Mouse (Mus musculus): ENCODE results near the gene Nrxn2. TPM values are rescaled to one million over a fixed set of nuclear protein-coding genes. Genes with fewer than 3 reads are reported as not detected.

Nrxn2 gene
- polyA plus RNA-seq, 1 experiment from 2014 or later = 5.0 TPM

DNA sequence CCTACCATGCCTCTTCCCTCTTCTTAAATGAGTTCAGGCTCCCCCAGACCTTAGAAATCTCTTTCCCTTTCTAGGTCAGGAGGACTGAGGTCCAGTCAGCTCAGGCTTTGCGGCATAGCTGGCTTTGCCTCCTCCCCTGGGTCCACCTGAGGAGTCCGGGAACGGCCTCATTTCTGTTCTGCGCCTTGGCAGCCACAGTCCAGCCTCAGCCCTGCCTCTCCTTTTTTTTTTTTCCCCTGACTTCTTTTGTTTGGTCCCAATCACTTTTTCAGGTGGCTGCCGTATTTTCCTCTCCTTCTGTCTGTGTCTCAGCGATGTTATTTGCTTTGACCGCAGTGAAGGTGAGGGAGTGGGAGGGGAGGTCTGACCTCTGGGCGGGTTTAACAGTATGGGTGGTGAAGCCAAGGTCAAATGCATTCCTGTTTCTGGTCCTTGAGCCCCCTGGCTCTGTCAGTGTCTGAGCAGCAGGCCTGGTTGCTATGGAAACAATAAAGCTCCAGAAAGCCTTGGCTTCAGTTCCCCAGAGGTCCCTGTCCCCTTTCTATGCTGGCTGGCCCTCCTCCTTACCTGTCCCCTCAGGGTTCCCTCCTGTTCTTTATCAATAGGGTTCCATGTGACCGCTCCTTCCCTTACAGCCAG is 34.3 kb downstream of the Nrxn2 start:
- WGBS = 60% methylated on average over 9 of the region's 9 CpGs
- Histone ChIP-seq H3K4me2 (ENCODE audit: low read depth, low read length) (no peak overlapping the region), H3K9ac (replicated peaks; ENCODE audit: low read length) (no peak overlapping the region), H3K4me1 (ENCODE audit: control insufficient read depth, insufficient read depth, low read length) (no peaks in the 10 kb centered on the region), H3K4me3 (ENCODE audit: low read depth, low read length) (no peak overlapping the region), H3K27me3 (ENCODE audit: control insufficient read depth, insufficient read depth, low read length) (no peaks in the 10 kb centered on the region), H3K36me3 (replicated peaks; ENCODE audit: control insufficient read depth, insufficient read depth, low read depth, low read length) (no peaks in the 10 kb centered on the region), H3K27ac (replicated peaks; ENCODE audit: low read depth, low read length) (no peak overlapping the region), H3K9me3 (replicated peaks; ENCODE audit: control insufficient read depth, low read length) (no peaks in the 10 kb centered on the region)
- ATAC-seq (replicated peaks; ENCODE audit: insufficient number of reproducible peaks, low FRiP score, low TSS enrichment, low read depth) (no peak), DNase-seq (ENCODE audit: low spot score) (no peak)

DNA sequence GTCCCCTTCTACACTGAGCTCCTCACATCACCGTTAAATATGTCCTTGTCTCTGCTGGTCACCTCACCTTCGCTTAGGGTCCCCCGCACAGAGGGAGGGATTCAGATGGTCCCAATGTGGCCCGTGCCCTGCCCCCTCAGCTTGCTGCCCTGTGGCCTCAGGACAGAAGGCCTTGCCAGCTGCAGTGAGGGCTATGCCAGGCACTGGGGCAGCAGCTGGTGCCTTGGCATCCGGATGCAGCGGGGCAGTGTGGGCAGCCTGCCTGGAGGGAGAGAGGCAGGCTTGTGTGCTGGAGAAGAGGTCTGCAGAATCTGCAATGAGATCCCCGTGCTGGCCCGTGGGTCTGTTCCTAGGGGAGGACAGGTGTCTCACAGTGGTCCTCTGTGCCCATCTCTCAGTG is 34.8 kb downstream of the Nrxn2 start:
- Histone ChIP-seq H3K36me3 (replicated peaks; ENCODE audit: control insufficient read depth, insufficient read depth, low read depth, low read length) (no peaks in the 10 kb centered on the region), H3K4me3 (ENCODE audit: low read depth, low read length) (no peak overlapping the region), H3K4me2 (ENCODE audit: low read depth, low read length) (no peak overlapping the region), H3K27ac (replicated peaks; ENCODE audit: low read depth, low read length) (no peak overlapping the region), H3K9ac (replicated peaks; ENCODE audit: low read length) (no peak overlapping the region), H3K9me3 (replicated peaks; ENCODE audit: control insufficient read depth, low read length) (no peaks in the 10 kb centered on the region), H3K27me3 (ENCODE audit: control insufficient read depth, insufficient read depth, low read length) (no peaks in the 10 kb centered on the region), H3K4me1 (ENCODE audit: control insufficient read depth, insufficient read depth, low read length) (no peaks in the 10 kb centered on the region)
- no peak for ATAC-seq (replicated peaks; ENCODE audit: insufficient number of reproducible peaks, low FRiP score, low TSS enrichment, low read depth)
- DNase-seq (ENCODE audit: low spot score) = no peak
- 80% methylated on average over 8 of the region's 8 CpGs for WGBS

DNA sequence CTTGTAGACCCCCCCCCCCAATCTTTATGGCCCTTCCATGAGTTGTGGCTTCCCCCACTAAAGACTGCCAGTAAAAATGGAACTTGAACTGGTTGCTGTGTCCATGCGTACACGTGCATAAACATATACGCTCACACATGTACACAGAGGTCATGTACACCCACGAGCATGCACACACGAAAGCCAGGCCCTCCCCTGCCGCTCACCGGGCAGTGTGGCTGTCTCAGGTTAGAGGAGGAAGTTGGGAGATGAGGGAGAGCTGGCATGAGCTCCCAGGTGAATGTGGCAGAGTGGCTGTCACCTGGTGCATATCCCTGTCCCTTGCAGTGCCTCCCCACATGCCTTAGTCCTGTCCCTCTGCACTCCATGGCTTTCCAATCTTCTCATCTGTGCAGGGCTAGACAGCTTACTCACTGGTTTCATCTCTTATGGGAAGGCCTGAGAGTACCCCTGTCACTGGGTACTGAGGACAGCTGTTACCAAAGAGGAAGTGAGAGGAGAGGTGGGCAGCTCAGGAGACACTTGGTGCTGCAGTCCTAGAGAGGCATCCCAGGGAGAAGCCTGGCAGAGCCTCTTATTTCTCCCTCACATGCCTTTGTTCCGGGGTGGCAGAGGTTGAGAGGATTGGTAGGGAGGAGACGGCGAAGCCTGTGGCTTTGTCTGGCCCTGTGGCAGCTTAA is 35.6 kb downstream of the Nrxn2 start:
- ATAC-seq (replicated peaks; ENCODE audit: insufficient number of reproducible peaks, low FRiP score, low TSS enrichment, low read depth) (no peak), DNase-seq (ENCODE audit: low spot score) (no peak)
- H3K36me3 ChIP-seq (replicated peaks; ENCODE audit: control insufficient read depth, insufficient read depth, low read depth, low read length) = no peaks in the 10 kb centered on the region
- no peak overlapping the region for H3K4me3 ChIP-seq (ENCODE audit: low read depth, low read length)
- H3K4me1 ChIP-seq (ENCODE audit: control insufficient read depth, insufficient read depth, low read length) = no peaks in the 10 kb centered on the region
- 69% methylated on average over 10 of the region's 10 CpGs for WGBS
- H3K4me2 ChIP-seq (ENCODE audit: low read depth, low read length) = no peak overlapping the region
- no peaks in the 10 kb centered on the region for H3K9me3 ChIP-seq (replicated peaks; ENCODE audit: control insufficient read depth, low read length)
- no peak overlapping the region for H3K9ac ChIP-seq (replicated peaks; ENCODE audit: low read length)
- H3K27me3 ChIP-seq (ENCODE audit: control insufficient read depth, insufficient read depth, low read length) = no peaks in the 10 kb centered on the region
- H3K27ac ChIP-seq (replicated peaks; ENCODE audit: low read depth, low read length) = no peak overlapping the region

- H3K4me3 ChIP-seq (ENCODE audit: low read depth, low read length) = no peak overlapping the region
- H3K27ac ChIP-seq (replicated peaks; ENCODE audit: low read depth, low read length) = no peak overlapping the region
- H3K27me3 ChIP-seq (ENCODE audit: control insufficient read depth, insufficient read depth, low read length) = no peaks in the 10 kb centered on the region
- no peaks in the 10 kb centered on the region for H3K9me3 ChIP-seq (replicated peaks; ENCODE audit: control insufficient read depth, low read length)
- DNase-seq (ENCODE audit: low spot score) = no peak
- 88% methylated on average over 6 of the region's 6 CpGs for WGBS
- ATAC-seq (replicated peaks; ENCODE audit: insufficient number of reproducible peaks, low FRiP score, low TSS enrichment, low read depth) = no peak
- H3K36me3 ChIP-seq (replicated peaks; ENCODE audit: control insufficient read depth, insufficient read depth, low read depth, low read length) = no peaks in the 10 kb centered on the region
- no peak overlapping the region for H3K4me2 ChIP-seq (ENCODE audit: low read depth, low read length)
- H3K9ac ChIP-seq (replicated peaks; ENCODE audit: low read length) = no peak overlapping the region
- H3K4me1 ChIP-seq (ENCODE audit: control insufficient read depth, insufficient read depth, low read length) = no peaks in the 10 kb centered on the region
Measured at GRCm38 (mm10) chr19:6459504-6459903, 41.0 kb downstream of the Nrxn2 start.

GRCm38 (mm10) chr19:6462841-6463240 is 44.3 kb downstream of the Nrxn2 start:
- Histone ChIP-seq H3K27ac (replicated peaks; ENCODE audit: low read depth, low read length) (no peak overlapping the region), H3K4me3 (ENCODE audit: low read depth, low read length) (no peak overlapping the region), H3K9ac (replicated peaks; ENCODE audit: low read length) (no peak overlapping the region), H3K4me2 (ENCODE audit: low read depth, low read length) (no peak overlapping the region), H3K36me3 (replicated peaks; ENCODE audit: control insufficient read depth, insufficient read depth, low read depth, low read length) (no peaks in the 10 kb centered on the region), H3K4me1 (ENCODE audit: control insufficient read depth, insufficient read depth, low read length) (peaks cover 4% of the 10 kb centered on the region), H3K27me3 (ENCODE audit: control insufficient read depth, insufficient read depth, low read length) (no peaks in the 10 kb centered on the region), H3K9me3 (replicated peaks; ENCODE audit: control insufficient read depth, low read length) (no peaks in the 10 kb centered on the region)
- DNase-seq (ENCODE audit: low spot score) = no peak
- 49% methylated on average over 6 of the region's 6 CpGs for WGBS
- no peak for ATAC-seq (replicated peaks; ENCODE audit: insufficient number of reproducible peaks, low FRiP score, low TSS enrichment, low read depth)

GRCm38 (mm10) chr19:6464306-6465071 is 46.0 kb downstream of the Nrxn2 start:
- Histone ChIP-seq H3K9ac (replicated peaks; ENCODE audit: low read length) (no peak overlapping the region), H3K9me3 (replicated peaks; ENCODE audit: control insufficient read depth, low read length) (no peaks in the 10 kb centered on the region), H3K4me2 (ENCODE audit: low read depth, low read length) (no peak overlapping the region), H3K4me1 (ENCODE audit: control insufficient read depth, insufficient read depth, low read length) (peaks cover 4% of the 10 kb centered on the region), H3K4me3 (ENCODE audit: low read depth, low read length) (no peak overlapping the region), H3K27ac (replicated peaks; ENCODE audit: low read depth, low read length) (no peak overlapping the region), H3K27me3 (ENCODE audit: control insufficient read depth, insufficient read depth, low read length) (no peaks in the 10 kb centered on the region), H3K36me3 (replicated peaks; ENCODE audit: control insufficient read depth, insufficient read depth, low read depth, low read length) (no peaks in the 10 kb centered on the region)
- WGBS = 48% methylated on average over 10 of the region's 10 CpGs
- DNase-seq (ENCODE audit: low spot score) (no peak), ATAC-seq (replicated peaks; ENCODE audit: insufficient number of reproducible peaks, low FRiP score, low TSS enrichment, low read depth) (no peak; the same call in 1 of the 2 replicates)

- DNase-seq (ENCODE audit: low spot score) = no peak
- WGBS = 24% methylated on average over 5 of the region's 5 CpGs
- Histone ChIP-seq H3K9ac (replicated peaks; ENCODE audit: low read length) (no peak overlapping the region), H3K27me3 (ENCODE audit: control insufficient read depth, insufficient read depth, low read length) (no peaks in the 10 kb centered on the region), H3K4me1 (ENCODE audit: control insufficient read depth, insufficient read depth, low read length) (peaks cover 4% of the 10 kb centered on the region), H3K9me3 (replicated peaks; ENCODE audit: control insufficient read depth, low read length) (no peaks in the 10 kb centered on the region), H3K4me3 (ENCODE audit: low read depth, low read length) (no peak overlapping the region), H3K4me2 (ENCODE audit: low read depth, low read length) (no peak overlapping the region), H3K36me3 (replicated peaks; ENCODE audit: control insufficient read depth, insufficient read depth, low read depth, low read length) (no peaks in the 10 kb centered on the region), H3K27ac (replicated peaks; ENCODE audit: low read depth, low read length) (no peak overlapping the region)
- ATAC-seq (replicated peaks; ENCODE audit: insufficient number of reproducible peaks, low FRiP score, low TSS enrichment, low read depth) = peak; percentile 41; the same call in 1 of the 2 replicates
Measured at GRCm38 (mm10) chr19:6465090-6465489, 46.6 kb downstream of the Nrxn2 start.

DNA sequence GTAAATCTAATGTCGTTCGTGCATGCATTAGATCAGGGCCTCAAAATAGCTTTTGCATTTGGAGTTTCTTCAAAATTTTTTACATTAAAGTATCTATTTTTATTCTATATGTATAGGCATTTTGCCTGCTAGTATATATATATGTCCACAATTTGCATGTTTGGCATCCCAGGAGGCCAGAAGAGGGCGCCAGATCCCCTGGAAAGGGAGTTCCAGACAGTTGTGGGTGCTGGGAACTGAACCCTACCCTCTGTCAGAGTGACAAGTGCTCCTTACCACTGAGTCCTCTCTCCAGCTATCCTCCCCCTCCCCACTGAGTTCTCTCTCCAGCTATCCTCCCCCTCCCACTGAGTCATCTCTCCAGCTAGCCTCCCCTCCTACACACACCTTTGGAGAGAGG is 48.4 kb downstream of the Nrxn2 start:
- DNase-seq (ENCODE audit: low spot score) = no peak
- no peak overlapping the region for H3K27ac ChIP-seq (replicated peaks; ENCODE audit: low read depth, low read length)
- no peak overlapping the region for H3K4me2 ChIP-seq (ENCODE audit: low read depth, low read length)
- H3K9me3 ChIP-seq (replicated peaks; ENCODE audit: control insufficient read depth, low read length) = no peaks in the 10 kb centered on the region
- WGBS = 94% methylated on average over 3 of the region's 3 CpGs
- peaks cover 4% of the 10 kb centered on the region for H3K4me1 ChIP-seq (ENCODE audit: control insufficient read depth, insufficient read depth, low read length)
- H3K9ac ChIP-seq (replicated peaks; ENCODE audit: low read length) = no peak overlapping the region
- no peaks in the 10 kb centered on the region for H3K36me3 ChIP-seq (replicated peaks; ENCODE audit: control insufficient read depth, insufficient read depth, low read depth, low read length)
- H3K4me3 ChIP-seq (ENCODE audit: low read depth, low read length) = no peak overlapping the region
- no peak for ATAC-seq (replicated peaks; ENCODE audit: insufficient number of reproducible peaks, low FRiP score, low TSS enrichment, low read depth)
- no peaks in the 10 kb centered on the region for H3K27me3 ChIP-seq (ENCODE audit: control insufficient read depth, insufficient read depth, low read length)

All from embryonic facial prominence, embryonic 11.5 days (tissue).